Mouse (Mus musculus): ENCODE measurements at regions not wholly inside any gene's neighbourhood (a gene's known extent, or its start where the extent isn't known, plus 50 kb on each side); places are given as distances from the start of the nearest gene placed in this dataset.

DNA sequence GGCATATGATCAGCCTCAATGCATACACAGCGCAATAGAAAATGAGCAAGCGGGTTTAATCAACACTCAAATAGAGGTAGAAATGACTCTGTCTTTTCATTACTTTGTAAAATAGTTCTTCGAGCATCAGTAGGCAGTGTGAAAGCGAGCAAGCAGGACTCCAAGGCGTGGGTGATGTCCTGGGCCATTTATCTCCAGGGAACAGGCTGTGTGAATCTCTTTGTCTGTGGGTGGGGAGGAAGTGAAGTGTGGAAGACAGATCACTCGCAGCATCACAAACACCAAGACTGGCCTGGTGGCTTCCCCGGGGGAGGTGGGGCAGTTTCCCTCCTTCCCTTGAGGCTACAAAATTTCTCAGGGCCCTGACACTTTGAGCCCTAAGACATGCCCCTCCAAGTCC, 146.9 kb downstream of the Rpap3 start:
- DNase-seq (ENCODE audit: low read depth in 3 of 3, low spot score in 3 of 3): no peak
- Histone ChIP-seq H3K27me3 (ENCODE audit: control insufficient read depth, insufficient read depth, low read length) (no peaks in the 10 kb centered on the region), H3K9me3 (ENCODE audit: control insufficient read depth, low read length) (no peaks in the 10 kb centered on the region; the same call in 1 of the 2 replicates), H3K36me3 (replicated peaks; ENCODE audit: control insufficient read depth, insufficient read depth, low read depth) (no peaks in the 10 kb centered on the region), H3K27ac (no peak overlapping the region), H3K9ac (replicated peaks) (no peak overlapping the region), H3K4me2 (ENCODE audit: low read depth) (no peak overlapping the region), H3K4me1 (replicated peaks; ENCODE audit: control insufficient read depth in 2 of 2, insufficient read depth in 2 of 2, low read length in 1 of 2) (no peaks in the 10 kb centered on the region), H3K4me3 (ENCODE audit: insufficient read depth in 1 of 2, low read depth in 2 of 2, low read length in 2 of 2) (no peak overlapping the region)
- TF ChIP-seq CTCF (IDR thresholded peaks at IDR 0.05; ENCODE audit: low read depth): no peak
- no peak for TF ChIP-seq EP300 (IDR thresholded peaks at IDR 0.05; ENCODE audit: low read depth)
- 67% methylated on average over 7 of the region's 7 CpGs for WGBS (ENCODE audit: insufficient replicate concordance)
- no peak for ATAC-seq (ENCODE audit: insufficient read depth)

DNA sequence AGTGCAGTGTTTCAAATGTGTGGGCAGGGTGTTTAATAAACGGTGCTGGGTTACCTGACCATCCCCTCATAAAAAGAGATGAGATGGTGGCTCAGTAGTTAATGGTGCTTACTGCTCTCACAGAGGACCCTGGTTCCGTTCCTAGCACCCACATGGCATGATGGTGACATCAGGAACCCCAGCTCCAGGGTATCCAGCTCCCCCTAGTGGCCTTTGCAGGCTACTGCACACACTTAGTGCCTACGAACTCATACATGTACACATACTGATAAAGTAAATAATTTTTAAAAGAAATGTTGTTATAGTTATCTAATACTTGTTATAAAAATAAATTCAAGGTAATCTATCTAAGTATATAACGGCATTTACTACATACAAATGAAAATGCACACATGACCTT, 157.3 kb downstream of the Rpap3 start:
- TF ChIP-seq CTCF (IDR thresholded peaks at IDR 0.05; ENCODE audit: low read depth) (peak; percentile 55), EP300 (IDR thresholded peaks at IDR 0.05; ENCODE audit: low read depth) (no peak)

DNA sequence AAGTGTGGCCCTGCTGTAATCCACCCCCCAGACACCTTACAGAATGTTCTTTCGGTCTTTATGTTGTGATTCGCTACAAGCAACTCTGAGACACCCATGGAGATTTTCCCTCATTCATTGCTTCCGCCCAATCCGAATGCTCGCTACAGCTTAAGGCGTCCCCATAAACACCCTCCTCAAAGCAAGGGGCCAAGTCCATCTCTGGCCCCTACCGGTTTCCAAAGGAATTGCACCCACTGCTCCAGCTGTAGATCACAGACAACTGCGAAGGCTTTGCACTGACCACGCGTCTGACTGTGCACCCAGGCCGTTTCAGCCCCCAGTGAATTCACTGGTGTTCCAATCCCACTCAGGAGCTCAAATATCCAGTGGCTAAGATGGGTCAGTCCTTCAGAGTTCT, 160.6 kb downstream of the Rpap3 start:
- WGBS (ENCODE audit: insufficient replicate concordance): 73% methylated on average over 11 of the region's 11 CpGs
- DNase-seq (ENCODE audit: low read depth in 3 of 3, low spot score in 3 of 3) (no peak), ATAC-seq (ENCODE audit: insufficient read depth) (no peak)
- no peak overlapping the region for H3K4me2 ChIP-seq (ENCODE audit: low read depth)
- H3K4me3 ChIP-seq (ENCODE audit: insufficient read depth in 1 of 2, low read depth in 2 of 2, low read length in 2 of 2): no peak overlapping the region
- H3K9ac ChIP-seq (replicated peaks): no peak overlapping the region
- no peaks in the 10 kb centered on the region for H3K27me3 ChIP-seq (ENCODE audit: control insufficient read depth, insufficient read depth, low read length)
- H3K4me1 ChIP-seq (replicated peaks; ENCODE audit: control insufficient read depth in 2 of 2, insufficient read depth in 2 of 2, low read length in 1 of 2): no peaks in the 10 kb centered on the region
- H3K36me3 ChIP-seq (replicated peaks; ENCODE audit: control insufficient read depth, insufficient read depth, low read depth): no peaks in the 10 kb centered on the region
- H3K9me3 ChIP-seq (ENCODE audit: control insufficient read depth, low read length): no peaks in the 10 kb centered on the region
- TF ChIP-seq EP300 (IDR thresholded peaks at IDR 0.05; ENCODE audit: low read depth) (no peak), CTCF (IDR thresholded peaks at IDR 0.05; ENCODE audit: low read depth) (peak; percentile 46)
- no peak overlapping the region for H3K27ac ChIP-seq

More for the DNA sequence above, 157.3 kb downstream of the Rpap3 start:
- Histone ChIP-seq H3K36me3 (replicated peaks; ENCODE audit: control insufficient read depth, insufficient read depth, low read depth) (no peaks in the 10 kb centered on the region), H3K4me1 (replicated peaks; ENCODE audit: control insufficient read depth in 2 of 2, insufficient read depth in 2 of 2, low read length in 1 of 2) (no peaks in the 10 kb centered on the region), H3K9me3 (ENCODE audit: control insufficient read depth, low read length) (no peaks in the 10 kb centered on the region), H3K9ac (replicated peaks) (no peak overlapping the region), H3K4me3 (ENCODE audit: insufficient read depth in 1 of 2, low read depth in 2 of 2, low read length in 2 of 2) (no peak overlapping the region), H3K27me3 (ENCODE audit: control insufficient read depth, insufficient read depth, low read length) (no peaks in the 10 kb centered on the region), H3K27ac (no peak overlapping the region), H3K4me2 (ENCODE audit: low read depth) (no peak overlapping the region)
- ATAC-seq (ENCODE audit: insufficient read depth) (no peak), DNase-seq (ENCODE audit: low read depth in 3 of 3, low spot score in 3 of 3) (no peak)
- 65% methylated on average over 4 of the region's 4 CpGs for WGBS (ENCODE audit: insufficient replicate concordance)

DNA sequence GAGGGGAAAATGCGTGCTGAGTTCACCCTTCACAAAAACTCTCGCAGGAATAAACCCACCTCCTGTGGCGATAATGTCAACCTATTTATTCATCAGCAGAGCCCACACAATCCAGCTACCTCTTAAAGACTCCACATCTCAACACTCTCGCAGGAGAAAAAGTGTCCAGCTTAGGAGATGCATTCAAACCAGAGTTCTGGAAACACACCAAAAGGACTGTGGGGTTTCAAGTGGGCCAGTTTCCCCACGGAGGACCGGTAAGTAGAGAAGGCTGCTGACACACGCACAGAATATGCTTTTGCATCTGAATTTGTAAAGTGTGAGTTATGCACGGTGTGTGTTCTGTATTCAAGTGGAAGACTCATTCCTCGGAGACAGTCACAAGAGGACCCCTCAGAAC, 164.0 kb downstream of the Rpap3 start:
- Histone ChIP-seq H3K36me3 (replicated peaks; ENCODE audit: control insufficient read depth, insufficient read depth, low read depth) (no peaks in the 10 kb centered on the region), H3K27me3 (ENCODE audit: control insufficient read depth, insufficient read depth, low read length) (no peaks in the 10 kb centered on the region), H3K9ac (replicated peaks) (no peak overlapping the region), H3K9me3 (ENCODE audit: control insufficient read depth, low read length) (no peaks in the 10 kb centered on the region), H3K4me1 (replicated peaks; ENCODE audit: control insufficient read depth in 2 of 2, insufficient read depth in 2 of 2, low read length in 1 of 2) (no peaks in the 10 kb centered on the region), H3K27ac (no peak overlapping the region), H3K4me3 (ENCODE audit: insufficient read depth in 1 of 2, low read depth in 2 of 2, low read length in 2 of 2) (no peak overlapping the region), H3K4me2 (ENCODE audit: low read depth) (no peak overlapping the region)
- ATAC-seq (ENCODE audit: insufficient read depth) (no peak), DNase-seq (ENCODE audit: low read depth in 3 of 3, low spot score in 3 of 3) (no peak)
- 72% methylated on average over 9 of the region's 9 CpGs for WGBS (ENCODE audit: insufficient replicate concordance)
- TF ChIP-seq EP300 (IDR thresholded peaks at IDR 0.05; ENCODE audit: low read depth) (no peak), CTCF (IDR thresholded peaks at IDR 0.05; ENCODE audit: low read depth) (no peak)

DNA sequence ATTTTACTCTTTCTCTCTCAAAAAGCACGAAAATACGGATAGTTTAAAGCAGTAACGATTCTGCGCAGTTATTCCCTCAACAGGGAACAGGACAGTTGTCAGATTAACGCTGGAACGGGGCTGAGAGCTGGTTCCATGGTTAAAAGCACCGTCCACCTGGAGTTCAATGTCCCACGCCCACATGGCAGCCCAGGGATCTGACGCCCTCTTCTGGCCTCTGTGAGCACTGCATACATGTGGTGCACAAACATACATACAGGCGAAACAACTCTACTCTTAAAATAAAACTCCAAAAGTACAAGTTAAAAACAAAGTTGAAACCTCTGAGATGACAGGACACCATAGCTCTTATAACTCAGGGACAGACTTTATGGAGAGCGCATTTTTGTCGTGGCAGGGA, 169.5 kb downstream of the Rpap3 start:
- WGBS (ENCODE audit: insufficient replicate concordance): 76% methylated on average over 12 of the region's 12 CpGs
- no peak overlapping the region for H3K4me2 ChIP-seq (ENCODE audit: low read depth)
- DNase-seq (ENCODE audit: low read depth in 3 of 3, low spot score in 3 of 3) (no peak), ATAC-seq (ENCODE audit: insufficient read depth) (no peak)
- H3K36me3 ChIP-seq (replicated peaks; ENCODE audit: control insufficient read depth, insufficient read depth, low read depth): no peaks in the 10 kb centered on the region
- no peaks in the 10 kb centered on the region for H3K27me3 ChIP-seq (ENCODE audit: control insufficient read depth, insufficient read depth, low read length)
- TF ChIP-seq CTCF (IDR thresholded peaks at IDR 0.05; ENCODE audit: low read depth) (peak; percentile 38; the same call in 1 of the 2 replicates), EP300 (IDR thresholded peaks at IDR 0.05; ENCODE audit: low read depth) (no peak)
- no peaks in the 10 kb centered on the region for H3K9me3 ChIP-seq (ENCODE audit: control insufficient read depth, low read length)
- H3K4me1 ChIP-seq (replicated peaks; ENCODE audit: control insufficient read depth in 2 of 2, insufficient read depth in 2 of 2, low read length in 1 of 2): no peaks in the 10 kb centered on the region
- no peak overlapping the region for H3K4me3 ChIP-seq (ENCODE audit: insufficient read depth in 1 of 2, low read depth in 2 of 2, low read length in 2 of 2)
- no peak overlapping the region for H3K27ac ChIP-seq
- no peak overlapping the region for H3K9ac ChIP-seq (replicated peaks)

Measured in liver, embryonic 14.5 days (tissue).